Mouse (Mus musculus): ENCODE measurements around the gene Gxylt2.

- TF ChIP-seq EP300 (IDR thresholded peaks at IDR 0.05; ENCODE audit: low read depth) (no peak), CTCF (IDR thresholded peaks at IDR 0.05; ENCODE audit: low read depth) (no peak)
Observed at GRCm38 (mm10) chr6:100710866-100711265, 6.3 kb downstream of the Gxylt2 start.
